Mouse (Mus musculus) ES-E14 (cell line): ENCODE measurements at regions not wholly inside any gene's neighbourhood (a gene's known extent, or its start where the extent isn't known, plus 50 kb on each side); places are given as distances from the start of the nearest gene placed in this dataset.
A peak's percentile ranks its signal among the peaks of the same experiment; 100 is the strongest.

ENCODE experiments used
- DNase-seq: peaks from one replicate; pipeline ENCODE4 v3.0.0-alpha.2; 2013; ENCODE audit warnings: low read depth, low spot score
- H3K27ac ChIP-seq: 2 replicates; pipeline ENCODE4 v1.5.1; 2012; ENCODE audit warnings: low read depth, mild to moderate bottlenecking, low read length, moderate library complexity, mixed read lengths; ENCODE audit not compliant: poor library complexity, insufficient read depth, severe bottlenecking
- H3K36me3 ChIP-seq: 2 replicates; pipeline ENCODE4 v1.6.1; 2012; ENCODE audit warnings: mild to moderate bottlenecking, low read length, moderate library complexity, mixed read lengths; ENCODE audit not compliant: control insufficient read depth, poor library complexity, insufficient read depth, severe bottlenecking
- H3K4me1 ChIP-seq, 2 experiments: fragments of 150-350 bp in 1 of 2; sonication (generic) in 1 of 2; 2 replicates each; pipeline ENCODE4 v1.6.1; 2012; ENCODE audit warnings: low read length in 2 of 2, mild to moderate bottlenecking in 1 of 2, mixed read lengths in 1 of 2; ENCODE audit not compliant: control insufficient read depth in 2 of 2, insufficient read depth in 2 of 2, poor library complexity in 1 of 2
- H3K4me3 ChIP-seq, 2 experiments: fragments of 150-350 bp in 1 of 2; sonication (generic) in 1 of 2; 2 replicates each; pipeline ENCODE4 v1.5.1; 2012; ENCODE audit warnings: low read length in 2 of 2, low read depth in 1 of 2, mild to moderate bottlenecking in 1 of 2, mixed read lengths in 1 of 2; ENCODE audit not compliant: insufficient read depth in 1 of 2, poor library complexity in 1 of 2, severe bottlenecking in 1 of 2
- H3K9ac ChIP-seq: 2 replicates; pipeline ENCODE4 v1.6.1; 2012; ENCODE audit warnings: low read depth, mild to moderate bottlenecking, low read length, mixed read lengths; ENCODE audit not compliant: poor library complexity, insufficient read depth, severe bottlenecking
- H3K9me3 ChIP-seq: fragments of 150-350 bp; sonication (generic); 2 replicates; pipeline ENCODE4 v1.6.1; 2012; ENCODE audit warnings: low read depth, mild to moderate bottlenecking, low read length; ENCODE audit not compliant: control insufficient read depth, insufficient read depth
- CHD2 ChIP-seq: IDR thresholded peaks from 2 replicates; pipeline ENCODE4 v1.6.1; 2014; ENCODE audit warnings: mild to moderate bottlenecking, low read depth, low read length, inconsistent platforms
- HCFC1 ChIP-seq: IDR thresholded peaks from 2 replicates; pipeline ENCODE4 v1.6.1; 2012; ENCODE audit warnings: low read length, inconsistent platforms, borderline replicate concordance; ENCODE audit not compliant: insufficient read depth
- MAFK ChIP-seq: IDR thresholded peaks from 2 replicates; pipeline ENCODE4 v1.6.1; 2014; ENCODE audit warnings: mild to moderate bottlenecking, low read depth, low read length, inconsistent platforms; ENCODE audit not compliant: insufficient read depth
- ZC3H11A ChIP-seq: IDR thresholded peaks from 2 replicates; pipeline ENCODE4 v1.6.1; 2012; ENCODE audit warnings: low read depth, mild to moderate bottlenecking, inconsistent platforms, low read length, borderline replicate concordance
- ZNF384 ChIP-seq: IDR thresholded peaks from 2 replicates; pipeline ENCODE4 v1.6.1; 2012; ENCODE audit warnings: low read depth, low read length, inconsistent platforms
- in situ Hi-C, 2 experiments: fragments of 600-800 bp; cut with MboI; formaldehyde crosslinking; loops; one replicate each; pipeline ENCODE4 v1.15.1; 2025; ENCODE audit warnings: low sequenced_read_pairs in 2 of 2, inconsistent platforms in 1 of 2; ENCODE audit not compliant: unreplicated experiment in 2 of 2

- Histone ChIP-seq H3K4me3 (no peak overlapping the region), H3K9me3 (no peaks in the 10 kb centered on the region), H3K4me1 (no peaks in the 10 kb centered on the region), H3K27ac (no peak overlapping the region), H3K36me3 (no peaks in the 10 kb centered on the region), H3K9ac (no peak overlapping the region)
- TF ChIP-seq MAFK (no peak), ZC3H11A (no peak), HCFC1 (no peak), ZNF384 (no peak), CHD2 (no peak)
- in situ Hi-C loops, result no loop called here
- no peak for DNase-seq
Measured at GRCm38 (mm10) chr13:31720731-31721130, 85.7 kb upstream of the Foxc1 start.

DNA sequence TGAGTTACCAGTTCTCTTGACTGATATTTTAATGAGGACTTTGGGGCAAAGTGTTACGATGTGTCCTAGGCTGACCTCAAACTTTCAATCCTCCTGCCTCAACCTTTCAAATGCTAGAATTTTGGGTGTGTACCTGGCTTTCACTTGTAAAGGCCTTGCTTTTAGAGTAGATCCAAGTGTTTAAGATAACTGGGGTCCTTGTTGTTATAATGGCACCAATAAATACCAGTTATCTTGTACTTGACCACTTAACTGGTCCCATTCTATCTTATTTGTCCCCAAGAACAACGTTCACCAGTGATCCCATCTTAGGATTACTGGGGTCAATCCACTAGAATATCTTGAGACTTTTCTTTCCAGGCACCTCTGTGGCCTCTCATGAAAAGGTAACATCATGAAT, 77.6 kb upstream of the Foxc1 start:
- in situ Hi-C loops, result no loop called here
- H3K36me3 ChIP-seq, result no peaks in the 10 kb centered on the region
- peak; percentile 54 for DNase-seq
- no peak; the same call in 1 of the 2 replicates for TF ChIP-seq CHD2
- TF ChIP-seq ZNF384, result no peak
- no peak for TF ChIP-seq HCFC1
- TF ChIP-seq MAFK, result no peak
- TF ChIP-seq ZC3H11A, result no peak
- H3K27ac ChIP-seq, result no peak overlapping the region
- H3K9me3 ChIP-seq, result no peaks in the 10 kb centered on the region
- no peak overlapping the region for H3K9ac ChIP-seq
- peaks cover 0 to 9% of the 10 kb centered on the region in 2 experiments; a peak in 2 of 4 replicates for H3K4me1 ChIP-seq
- H3K4me3 ChIP-seq, result no peak overlapping the region

DNA sequence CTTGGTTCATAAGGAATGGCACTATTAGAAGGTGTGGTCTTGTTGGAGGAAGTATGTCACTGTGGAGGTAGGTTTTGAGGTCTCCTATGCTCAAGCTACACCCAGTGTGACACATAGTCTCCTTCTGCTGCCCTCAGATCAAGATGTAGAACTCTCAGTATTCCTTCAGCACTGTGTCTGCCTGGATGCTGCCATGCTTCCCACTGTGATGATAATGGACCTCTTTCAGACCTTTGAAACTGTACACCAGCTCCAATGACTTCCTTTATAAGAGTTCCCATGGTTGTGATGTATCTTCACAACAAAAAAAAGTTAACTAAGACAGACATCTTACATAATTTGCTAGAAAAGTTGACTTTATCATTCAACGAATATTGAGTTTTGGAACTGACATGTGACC, 60.2 kb upstream of the Foxc1 start:
- no peaks in the 10 kb centered on the region for H3K9me3 ChIP-seq
- no peaks in the 10 kb centered on the region; a peak in 1 of 4 replicates for H3K4me1 ChIP-seq
- H3K36me3 ChIP-seq, result no peaks in the 10 kb centered on the region
- in situ Hi-C loops, result no loop called here
- no peak overlapping the region for H3K9ac ChIP-seq
- no peak for DNase-seq
- H3K27ac ChIP-seq, result no peak overlapping the region
- H3K4me3 ChIP-seq, result no peak overlapping the region
- TF ChIP-seq ZC3H11A (no peak), CHD2 (no peak), ZNF384 (no peak), HCFC1 (no peak), MAFK (no peak)
